Mouse (Mus musculus) hindbrain, postnatal 0 days (tissue): ENCODE data around the gene S1pr4. TPM values are rescaled to one million over a fixed set of nuclear protein-coding genes. Genes with fewer than 3 reads are reported as not detected.

Experiments used
- ATAC-seq: fragments of 200-750 bp; cut with Nextera tagmentation; 2 replicates; pipeline ENCODE4 v1.8.0; 2017; ENCODE audit warnings: mild to moderate bottlenecking, moderate TSS enrichment, moderate library complexity
- DNase-seq: peaks from one replicate; pipeline ENCODE4 v3.0.0-alpha.2; 2015; ENCODE audit warnings: low spot score
- H3K27ac ChIP-seq: fragments of 300-500 bp; sonication (generic); 2 replicates; pipeline ENCODE4 v1.5.1; 2014; ENCODE audit warnings: mild to moderate bottlenecking
- H3K27me3 ChIP-seq: fragments of 300-500 bp; sonication (generic); 2 replicates; pipeline ENCODE4 v1.6.1; 2014; ENCODE audit warnings: low read length, mixed read lengths; ENCODE audit not compliant: insufficient read depth
- H3K36me3 ChIP-seq: fragments of 300-500 bp; sonication (generic); 2 replicates; pipeline ENCODE4 v1.6.1; 2014; ENCODE audit warnings: low read length, mixed read lengths; ENCODE audit not compliant: insufficient read depth
- H3K4me1 ChIP-seq: fragments of 300-500 bp; sonication (generic); 2 replicates; pipeline ENCODE4 v1.6.1; 2014; ENCODE audit warnings: antibody characterized with exemption, low read length, mixed read lengths; ENCODE audit not compliant: insufficient read depth
- H3K4me2 ChIP-seq: fragments of 300-500 bp; sonication (generic); 2 replicates; pipeline ENCODE4 v1.6.1; 2014; ENCODE audit warnings: low read depth, mild to moderate bottlenecking, low read length, moderate library complexity, mixed read lengths
- H3K4me3 ChIP-seq: fragments of 300-500 bp; sonication (generic); 2 replicates; pipeline ENCODE4 v1.5.1; 2014; ENCODE audit warnings: low read length
- H3K9ac ChIP-seq: fragments of 300-500 bp; sonication (generic); replicated peaks from 2 replicates; pipeline ENCODE4 v1.6.1; 2014; ENCODE audit warnings: mild to moderate bottlenecking, low read length, moderate library complexity, mixed read lengths
- H3K9me3 ChIP-seq: fragments of 300-500 bp; sonication (generic); 2 replicates; pipeline ENCODE4 v1.6.1; 2016; ENCODE audit warnings: low read length, mixed read lengths
- CTCF ChIP-seq: IDR thresholded peaks from 2 replicates; pipeline ENCODE4 v1.5.1; 2016; ENCODE audit warnings: antibody characterized with exemption, control low read depth, low read depth
- WGBS: fragments of 180-500 bp; shearing (Covaris S2); extraction: QIAGEN DNeasy Blood & Tissue Kit; methylation state at CpG from one replicate; pipeline ENCODE4 v1.1.7; 2014; 5-methylcytosine and 5-hydroxymethylcytosine counted together
- polyA plus RNA-seq: library from polyadenylated mRNA; unstranded; fragments of >200 nt; fragmentation: Nextera tagmentation; extraction: Ambion mirVana; gene quantifications from 2 replicates; pipeline ENCODE4 v1.2.1, GENCODE M21; 2015
- total RNA-seq: library from RNA; depleted of rRNA; stranded (reverse); fragments of >200 nt; gene quantifications from 2 replicates; pipeline ENCODE4 v1.2.3, GENCODE M21; 2014

S1pr4 gene
- total and polyA plus RNA-seq, 2 experiments from 2014 or later: 0.40 to 1.3 TPM

GRCm38 (mm10) chr10:81461673-81462414 lies 38.1 kb downstream of the S1pr4 start:
- Histone ChIP-seq H3K4me2 (no peak overlapping the region), H3K9me3 (no peaks in the 10 kb centered on the region), H3K27ac (no peak overlapping the region), H3K4me1 (no peaks in the 10 kb centered on the region), H3K4me3 (no peak overlapping the region), H3K27me3 (0 out of 2 replicates have a peak, but pooled peaks cover 4% of the 10 kb centered on the region), H3K36me3 (peaks cover 4% of the 10 kb centered on the region; the same call in 1 of the 2 replicates), H3K9ac (no peak overlapping the region)
- DNase-seq (no peak), ATAC-seq (no peak)
- no peak for TF ChIP-seq CTCF
- 19% methylated on average over 16 of the region's 16 CpGs for WGBS

- no peak for TF ChIP-seq CTCF
- Histone ChIP-seq H3K27me3 (0 out of 2 replicates have a peak, but pooled peaks cover 4% of the 10 kb centered on the region), H3K4me2 (no peak overlapping the region), H3K36me3 (no peaks in the 10 kb centered on the region), H3K9ac (no peak overlapping the region), H3K9me3 (no peaks in the 10 kb centered on the region), H3K4me1 (no peaks in the 10 kb centered on the region), H3K27ac (no peak overlapping the region), H3K4me3 (no peak overlapping the region)
- ATAC-seq (no peak), DNase-seq (no peak)
- 38% methylated on average over 11 of the region's 11 CpGs for WGBS
Observed at GRCm38 (mm10) chr10:81460951-81461350, 39.0 kb downstream of the S1pr4 start.

- Histone ChIP-seq H3K4me1 (no peaks in the 10 kb centered on the region), H3K9me3 (no peaks in the 10 kb centered on the region), H3K4me2 (no peak overlapping the region), H3K27me3 (0 out of 2 replicates have a peak, but pooled peaks cover 4% of the 10 kb centered on the region), H3K4me3 (no peak overlapping the region), H3K36me3 (no peaks in the 10 kb centered on the region), H3K9ac (no peak overlapping the region), H3K27ac (no peak overlapping the region)
- no peak for TF ChIP-seq CTCF
- no peak for DNase-seq
- WGBS: 32% methylated on average over 20 of the region's 20 CpGs
- ATAC-seq: no peak
Observed at GRCm38 (mm10) chr10:81460471-81460870, 39.5 kb downstream of the S1pr4 start.

- Histone ChIP-seq H3K4me1 (no peaks in the 10 kb centered on the region), H3K4me2 (no peak overlapping the region), H3K27me3 (peaks cover 11% of the 10 kb centered on the region), H3K27ac (no peak overlapping the region), H3K36me3 (no peaks in the 10 kb centered on the region), H3K9me3 (no peaks in the 10 kb centered on the region), H3K4me3 (no peak overlapping the region), H3K9ac (no peak overlapping the region)
- no peak for ATAC-seq
- TF ChIP-seq CTCF: no peak
- DNase-seq: no peak
- 73% methylated on average over 21 of the region's 21 CpGs for WGBS
Observed at GRCm38 (mm10) chr10:81459399-81459798, 40.5 kb downstream of the S1pr4 start.

GRCm38 (mm10) chr10:81458267-81458666 lies 41.7 kb downstream of the S1pr4 start:
- Histone ChIP-seq H3K9me3 (no peaks in the 10 kb centered on the region), H3K36me3 (no peaks in the 10 kb centered on the region), H3K9ac (no peak overlapping the region), H3K27ac (no peak overlapping the region), H3K4me3 (no peak overlapping the region), H3K4me2 (no peak overlapping the region), H3K4me1 (no peaks in the 10 kb centered on the region), H3K27me3 (peaks cover 21% of the 10 kb centered on the region)
- no peak for TF ChIP-seq CTCF
- WGBS: 71% methylated on average over 6 of the region's 6 CpGs
- no peak for ATAC-seq
- no peak for DNase-seq

- H3K4me3 ChIP-seq: no peak overlapping the region
- H3K9me3 ChIP-seq: no peaks in the 10 kb centered on the region
- H3K36me3 ChIP-seq: no peaks in the 10 kb centered on the region
- 88% methylated on average over 8 of the region's 8 CpGs for WGBS
- H3K27ac ChIP-seq: no peak overlapping the region
- TF ChIP-seq CTCF: no peak
- no peak for DNase-seq
- H3K9ac ChIP-seq: no peak overlapping the region
- ATAC-seq: no peak
- H3K4me1 ChIP-seq: no peaks in the 10 kb centered on the region
- peaks cover 25% of the 10 kb centered on the region for H3K27me3 ChIP-seq
- H3K4me2 ChIP-seq: no peak overlapping the region
Observed at GRCm38 (mm10) chr10:81457624-81458023, 42.3 kb downstream of the S1pr4 start.

- ATAC-seq: no peak
Observed at GRCm38 (mm10) chr10:81456983-81457563, 42.9 kb downstream of the S1pr4 start.

More at GRCm38 (mm10) chr10:81456983-81457563, 42.9 kb downstream of the S1pr4 start:
- 50% methylated on average over 12 of the region's 12 CpGs for WGBS
- Histone ChIP-seq H3K4me2 (no peak overlapping the region), H3K9ac (no peak overlapping the region), H3K36me3 (no peaks in the 10 kb centered on the region), H3K27ac (no peak overlapping the region), H3K4me3 (no peak overlapping the region), H3K4me1 (no peaks in the 10 kb centered on the region), H3K9me3 (no peaks in the 10 kb centered on the region), H3K27me3 (peaks cover 31% of the 10 kb centered on the region)
- TF ChIP-seq CTCF: no peak
- DNase-seq: no peak
